Mouse (Mus musculus) embryonic facial prominence, embryonic 10.5 days (tissue): ENCODE measurements around the gene Shank2. TPM values are rescaled to one million over a fixed set of nuclear protein-coding genes. Genes with fewer than 3 reads are reported as not detected.

ENCODE experiments used
- DNase-seq: peaks from one replicate; pipeline ENCODE4 v3.0.0-alpha.2; 2017; ENCODE audit warnings: low spot score
- H3K27ac ChIP-seq: fragments of 300-500 bp; sonication (generic); replicated peaks from 2 replicates; pipeline ENCODE4 v1.5.1; 2016; ENCODE audit warnings: mild to moderate bottlenecking
- H3K27me3 ChIP-seq: fragments of 300-500 bp; sonication (generic); replicated peaks from 2 replicates; pipeline ENCODE4 v1.6.1; 2016; ENCODE audit warnings: low read depth, mild to moderate bottlenecking; ENCODE audit not compliant: poor library complexity, severe bottlenecking
- H3K36me3 ChIP-seq: fragments of 300-500 bp; sonication (generic); replicated peaks from 2 replicates; pipeline ENCODE4 v1.6.1; 2016; ENCODE audit warnings: mild to moderate bottlenecking, moderate library complexity
- H3K4me1 ChIP-seq: fragments of 300-500 bp; sonication (generic); 2 replicates; pipeline ENCODE4 v1.6.1; 2016
- H3K4me3 ChIP-seq: fragments of 300-500 bp; sonication (generic); 2 replicates; pipeline ENCODE4 v1.5.1; 2016; ENCODE audit warnings: mild to moderate bottlenecking, moderate library complexity
- H3K9me3 ChIP-seq: fragments of 300-500 bp; sonication (generic); 2 replicates; pipeline ENCODE4 v1.6.1; 2016; ENCODE audit warnings: mild to moderate bottlenecking
- WGBS: fragments of 180-500 bp; shearing (Covaris S2); methylation state at CpG from one replicate; pipeline ENCODE4 v1.1.7; 2016; 5-methylcytosine and 5-hydroxymethylcytosine counted together
- polyA plus RNA-seq: library from polyadenylated mRNA; unstranded; fragments of >200 nt; fragmentation: Nextera tagmentation; extraction: Ambion mirVana; gene quantifications from 2 replicates; pipeline ENCODE4 v1.2.1, GENCODE M21; 2016

The Shank2 gene
- polyA plus RNA-seq, 1 experiment from 2014 or later: 0.75 TPM

DNA sequence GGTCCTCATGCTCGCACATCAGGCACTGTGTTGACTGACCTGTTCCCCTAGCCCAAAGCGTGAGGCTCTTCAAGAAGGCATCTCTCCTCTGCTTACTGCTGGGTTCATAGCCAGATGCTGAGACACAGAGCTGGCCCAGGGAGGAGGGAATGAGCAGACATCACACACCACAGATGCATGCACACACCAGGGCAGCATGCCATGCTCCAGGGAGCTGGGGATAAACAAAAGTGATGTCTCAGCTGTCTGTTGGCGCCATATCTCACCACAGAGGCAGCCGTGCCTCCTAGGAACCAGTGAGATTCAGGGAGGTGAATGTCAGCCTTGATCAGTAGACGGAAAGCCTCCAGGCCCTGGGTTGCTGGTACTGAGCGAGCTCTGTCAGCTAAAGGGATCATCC lies 242.5 kb downstream of the Shank2 start:
- peaks cover 33% of the 10 kb centered on the region for H3K4me1 ChIP-seq
- no peak overlapping the region for H3K27ac ChIP-seq
- H3K9me3 ChIP-seq: no peaks in the 10 kb centered on the region
- H3K36me3 ChIP-seq: no peaks in the 10 kb centered on the region
- no peak overlapping the region for H3K4me3 ChIP-seq
- no peak for DNase-seq
- 83% methylated on average over 6 of the region's 6 CpGs for WGBS
- 0 out of 2 replicates have a peak, but pooled peaks cover 6% of the 10 kb centered on the region for H3K27me3 ChIP-seq

DNA sequence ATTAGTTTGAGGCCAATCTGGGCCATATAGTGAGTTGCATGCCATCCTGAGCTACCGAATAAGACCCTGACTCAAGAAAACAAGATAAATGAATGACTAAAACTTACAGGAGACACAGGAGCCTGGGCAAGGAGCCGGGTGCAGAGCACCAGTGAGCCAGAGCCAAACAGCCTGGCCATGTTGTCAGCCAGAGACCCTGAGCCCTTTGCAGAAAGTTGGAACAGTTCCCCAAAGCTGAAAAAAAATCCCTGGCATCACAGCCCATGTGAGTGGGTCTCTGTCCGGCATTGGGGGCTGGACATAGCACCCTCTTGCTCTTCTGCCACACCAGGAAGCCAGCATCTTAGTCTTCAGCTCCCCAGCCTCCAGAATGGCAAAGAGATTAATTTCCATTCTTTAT lies 244.5 kb downstream of the Shank2 start:
- Histone ChIP-seq H3K4me3 (no peak overlapping the region), H3K4me1 (peaks cover 18% of the 10 kb centered on the region), H3K36me3 (no peaks in the 10 kb centered on the region), H3K9me3 (no peaks in the 10 kb centered on the region), H3K27me3 (no peaks in the 10 kb centered on the region), H3K27ac (no peak overlapping the region)
- WGBS: 88% methylated on average over 3 of the region's 3 CpGs
- DNase-seq: no peak

DNA sequence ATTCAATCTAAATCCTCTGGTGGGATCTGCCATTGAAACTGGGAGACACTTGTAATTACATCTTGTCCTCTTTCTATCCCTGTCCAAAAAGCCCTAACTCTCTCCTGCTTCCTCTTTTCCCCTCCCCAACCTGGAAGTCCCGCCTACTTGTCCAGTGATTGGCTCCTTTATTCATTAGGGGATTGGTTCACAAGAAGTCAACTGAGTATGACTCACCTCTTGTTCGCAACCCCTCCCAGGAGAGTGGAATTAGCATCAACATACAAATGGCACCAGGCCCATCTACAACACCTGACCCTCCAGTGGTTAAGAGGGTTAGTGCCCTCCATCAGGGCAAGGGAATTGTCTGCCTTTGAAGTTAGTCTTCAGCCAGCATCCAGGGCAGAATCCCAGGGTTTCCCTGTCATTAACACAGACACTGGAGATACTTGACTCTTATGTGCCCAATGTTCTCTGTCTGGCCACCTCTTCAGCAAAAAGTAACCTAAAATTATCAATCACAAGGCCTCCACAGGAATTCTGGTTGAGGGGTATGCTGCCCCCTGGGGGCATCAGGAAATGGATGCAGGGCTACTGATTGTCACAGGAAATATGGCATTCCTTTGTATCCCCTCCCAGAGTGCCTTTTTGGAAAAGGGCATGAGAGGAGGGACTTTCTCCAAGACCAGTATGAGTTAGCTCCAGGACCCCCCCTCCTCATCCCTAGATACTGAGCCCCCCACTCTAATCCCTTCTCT lies 247.1 kb downstream of the Shank2 start:
- no peak for DNase-seq
- Histone ChIP-seq H3K36me3 (no peaks in the 10 kb centered on the region), H3K9me3 (no peaks in the 10 kb centered on the region), H3K27ac (no peak overlapping the region), H3K4me1 (no peaks in the 10 kb centered on the region), H3K27me3 (no peaks in the 10 kb centered on the region), H3K4me3 (no peak overlapping the region)
- 44% methylated on average over 2 of the region's 2 CpGs for WGBS

- no peak overlapping the region for H3K27ac ChIP-seq
- H3K9me3 ChIP-seq: no peaks in the 10 kb centered on the region
- H3K36me3 ChIP-seq: no peaks in the 10 kb centered on the region
- H3K4me3 ChIP-seq: no peak overlapping the region
- WGBS: 80% methylated on average over 4 of the region's 4 CpGs
- peaks cover 13% of the 10 kb centered on the region for H3K4me1 ChIP-seq
- H3K27me3 ChIP-seq: no peaks in the 10 kb centered on the region
- DNase-seq: no peak
Measured at GRCm38 (mm10) chr7:144250791-144251190, 249.1 kb downstream of the Shank2 start.

- DNase-seq: no peak
- Histone ChIP-seq H3K27me3 (no peaks in the 10 kb centered on the region), H3K9me3 (no peaks in the 10 kb centered on the region), H3K27ac (no peak overlapping the region), H3K4me3 (no peak overlapping the region), H3K4me1 (peaks cover 15% of the 10 kb centered on the region), H3K36me3 (no peaks in the 10 kb centered on the region)
- WGBS: 62% methylated on average over 6 of the region's 6 CpGs
Measured at GRCm38 (mm10) chr7:144251250-144251649, 249.5 kb downstream of the Shank2 start.

DNA sequence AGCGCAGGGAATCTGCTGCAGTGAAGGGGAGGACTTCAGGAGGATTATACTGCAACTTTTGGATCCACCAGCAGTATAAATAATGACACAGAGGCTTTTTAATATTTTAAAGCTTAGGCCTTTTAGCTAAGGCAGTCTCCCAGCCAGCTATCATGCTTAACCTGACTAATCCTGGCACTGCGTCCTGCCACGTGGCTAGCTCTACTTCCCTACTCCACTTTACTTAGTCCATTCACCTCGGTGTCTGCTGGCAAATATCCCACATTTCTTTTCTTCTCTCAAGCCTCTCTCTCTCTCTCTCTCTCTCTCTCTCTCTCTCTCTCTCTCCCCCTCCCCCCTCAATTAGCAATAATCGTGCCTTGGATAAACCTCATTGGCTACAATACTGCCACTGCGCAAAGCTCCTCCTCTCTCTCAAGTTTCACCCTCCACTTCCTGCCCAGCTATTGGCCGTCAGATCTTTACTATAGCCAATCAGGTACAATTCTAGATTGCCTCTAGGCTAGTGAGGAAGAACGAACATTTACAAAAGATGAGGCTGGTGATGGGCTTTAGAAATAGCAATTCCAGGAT lies 253.0 kb downstream of the Shank2 start:
- H3K27me3 ChIP-seq: no peaks in the 10 kb centered on the region
- no peaks in the 10 kb centered on the region for H3K9me3 ChIP-seq
- H3K36me3 ChIP-seq: no peaks in the 10 kb centered on the region
- WGBS: 40% methylated on average over 8 of the region's 8 CpGs
- peak overlapping the region; percentile 23; the same call in 1 of the 2 replicates for H3K4me3 ChIP-seq
- peaks cover 15% of the 10 kb centered on the region for H3K4me1 ChIP-seq
- peak overlapping the region; percentile 71 for H3K27ac ChIP-seq
- peak; percentile 44 for DNase-seq

DNA sequence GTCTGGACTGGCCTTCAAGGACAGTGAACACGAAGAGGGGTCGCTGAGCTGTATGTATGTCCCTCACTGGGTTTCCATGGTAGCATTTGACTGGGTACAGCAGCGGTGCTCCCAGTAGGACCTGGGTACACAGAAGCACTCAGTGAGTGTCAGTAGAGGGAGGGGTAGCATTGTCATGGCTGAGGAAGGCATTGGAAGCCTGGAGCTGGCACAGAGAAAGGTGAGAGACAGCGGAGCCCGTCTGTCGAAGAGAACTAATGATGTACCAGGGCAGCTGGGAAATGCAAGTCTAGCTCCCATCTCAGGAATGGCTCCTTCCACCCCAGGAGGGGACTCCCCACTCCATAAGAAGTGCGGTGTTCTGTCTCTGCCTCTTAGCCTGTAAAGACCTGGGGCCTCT lies 256.1 kb downstream of the Shank2 start:
- no peak overlapping the region for H3K27ac ChIP-seq
- H3K36me3 ChIP-seq: no peaks in the 10 kb centered on the region
- H3K27me3 ChIP-seq: no peaks in the 10 kb centered on the region
- H3K4me1 ChIP-seq: peaks cover 15% of the 10 kb centered on the region
- 82% methylated on average over 7 of the region's 7 CpGs for WGBS
- no peak for DNase-seq
- H3K9me3 ChIP-seq: no peaks in the 10 kb centered on the region
- no peak overlapping the region for H3K4me3 ChIP-seq

GRCm38 (mm10) chr7:144258332-144258731 lies 256.6 kb downstream of the Shank2 start:
- WGBS: 73% methylated on average over 4 of the region's 4 CpGs
- H3K4me3 ChIP-seq: no peak overlapping the region
- H3K9me3 ChIP-seq: no peaks in the 10 kb centered on the region
- no peaks in the 10 kb centered on the region for H3K36me3 ChIP-seq
- no peak overlapping the region for H3K27ac ChIP-seq
- H3K27me3 ChIP-seq: no peaks in the 10 kb centered on the region
- DNase-seq: no peak
- H3K4me1 ChIP-seq: peaks cover 15% of the 10 kb centered on the region

DNA sequence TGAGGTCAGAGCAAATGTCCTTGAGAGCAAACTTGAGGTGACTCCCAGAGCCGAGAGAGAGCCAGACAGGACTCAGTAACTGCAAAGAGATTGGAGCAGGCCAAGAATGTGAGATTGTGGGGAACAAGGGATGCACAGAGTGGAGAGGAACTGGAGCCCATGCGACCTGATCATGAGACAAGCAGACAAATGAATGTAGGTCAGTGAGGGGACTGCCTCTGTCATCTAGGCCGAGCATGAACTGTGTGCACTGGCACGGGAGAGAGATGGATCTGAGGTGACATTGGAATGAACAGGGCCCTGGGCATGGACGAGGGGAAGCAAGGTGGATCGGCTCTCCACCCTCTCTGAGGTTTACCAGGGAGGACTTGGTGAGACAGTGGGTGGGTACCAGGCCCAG lies 260.9 kb downstream of the Shank2 start:
- H3K27ac ChIP-seq: no peak overlapping the region
- 78% methylated on average over 6 of the region's 6 CpGs for WGBS

GRCm38 (mm10) chr7:144266745-144267144 lies 265.0 kb downstream of the Shank2 start:
- Histone ChIP-seq H3K27me3 (no peaks in the 10 kb centered on the region), H3K4me3 (no peak overlapping the region), H3K27ac (no peak overlapping the region), H3K9me3 (no peaks in the 10 kb centered on the region), H3K4me1 (no peaks in the 10 kb centered on the region), H3K36me3 (no peaks in the 10 kb centered on the region)
- no peak for DNase-seq
- 79% methylated on average over 7 of the region's 7 CpGs for WGBS

More for the DNA sequence above, 260.9 kb downstream of the Shank2 start:
- Histone ChIP-seq H3K27me3 (no peaks in the 10 kb centered on the region), H3K4me3 (no peak overlapping the region), H3K36me3 (no peaks in the 10 kb centered on the region), H3K9me3 (no peaks in the 10 kb centered on the region), H3K4me1 (no peaks in the 10 kb centered on the region)
- no peak for DNase-seq

GRCm38 (mm10) chr7:144268329-144268728 lies 266.6 kb downstream of the Shank2 start:
- DNase-seq: no peak
- H3K27ac ChIP-seq: no peak overlapping the region
- 82% methylated on average over 7 of the region's 7 CpGs for WGBS

DNA sequence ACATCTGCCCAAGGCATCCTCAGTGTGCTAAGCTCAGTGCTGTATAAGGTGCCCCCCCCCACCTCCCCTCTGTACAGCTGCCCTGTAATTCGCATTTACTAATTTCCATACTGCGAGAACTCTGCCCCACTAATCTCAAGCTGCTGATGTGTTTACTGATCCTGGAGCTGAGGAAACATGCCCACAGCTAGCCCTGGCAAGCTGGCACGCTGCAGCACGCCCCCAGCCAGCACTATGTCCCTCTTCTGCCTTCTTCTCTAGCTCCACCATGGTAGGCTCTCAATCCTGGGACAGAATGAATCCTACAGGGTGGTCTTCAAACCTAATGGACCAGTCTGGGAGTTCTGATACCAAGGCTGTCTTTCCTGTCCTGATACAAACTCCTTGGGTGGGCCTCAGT lies 267.1 kb downstream of the Shank2 start:
- WGBS: 78% methylated on average over 4 of the region's 4 CpGs
- H3K4me1 ChIP-seq: no peaks in the 10 kb centered on the region
- H3K36me3 ChIP-seq: no peaks in the 10 kb centered on the region
- no peaks in the 10 kb centered on the region for H3K27me3 ChIP-seq
- DNase-seq: no peak
- no peaks in the 10 kb centered on the region for H3K9me3 ChIP-seq
- H3K4me3 ChIP-seq: no peak overlapping the region
- H3K27ac ChIP-seq: no peak overlapping the region

More at GRCm38 (mm10) chr7:144268329-144268728, 266.6 kb downstream of the Shank2 start:
- Histone ChIP-seq H3K27me3 (no peaks in the 10 kb centered on the region), H3K36me3 (no peaks in the 10 kb centered on the region), H3K4me3 (no peak overlapping the region), H3K9me3 (no peaks in the 10 kb centered on the region), H3K4me1 (no peaks in the 10 kb centered on the region)

GRCm38 (mm10) chr7:144271074-144271473 lies 269.3 kb downstream of the Shank2 start:
- DNase-seq: no peak
- Histone ChIP-seq H3K9me3 (no peaks in the 10 kb centered on the region), H3K4me1 (no peaks in the 10 kb centered on the region), H3K27ac (no peak overlapping the region), H3K4me3 (no peak overlapping the region), H3K36me3 (no peaks in the 10 kb centered on the region), H3K27me3 (no peaks in the 10 kb centered on the region)
- 88% methylated on average over 2 of the region's 2 CpGs for WGBS
